Mouse (Mus musculus): ENCODE results near the gene Il12rb1.

GRCm38 (mm10) chr8:70851837-70852236 is 43.6 kb downstream of the Il12rb1 start:
- TF ChIP-seq CTCF (IDR thresholded peaks at IDR 0.05; ENCODE audit: low read depth) (no peak), EP300 (optimal IDR thresholded peaks at IDR 0.05) (no peak)
